Mouse (Mus musculus) E14TG2a.4 (cell line): ENCODE data around the gene Fam69b.

Experiments used
- CTCF ChIP-seq: conservative IDR thresholded peaks from 2 replicates; pipeline ENCODE4 v1.5.1; 2014; ENCODE audit warnings: low read length
- POU5F1 ChIP-seq: IDR thresholded peaks from 2 replicates; pipeline ENCODE4 v1.6.1; 2014; ENCODE audit warnings: low read length, borderline replicate concordance

- TF ChIP-seq POU5F1 (no peak), CTCF (no peak)
Observed at GRCm38 (mm10) chr2:26671182-26671581, 42.9 kb downstream of the Fam69b start, which contains the start of gene Lcn4.
